Mouse (Mus musculus) thymus, postnatal 14 days (tissue): ENCODE measurements at regions not wholly inside any gene's neighbourhood (a gene's known extent, or its start where the extent isn't known, plus 50 kb on each side); places are given as distances from the start of the nearest gene placed in this dataset.

Source experiments
- DNase-seq: peaks from one replicate; pipeline ENCODE4 v3.0.0; 2021

DNA sequence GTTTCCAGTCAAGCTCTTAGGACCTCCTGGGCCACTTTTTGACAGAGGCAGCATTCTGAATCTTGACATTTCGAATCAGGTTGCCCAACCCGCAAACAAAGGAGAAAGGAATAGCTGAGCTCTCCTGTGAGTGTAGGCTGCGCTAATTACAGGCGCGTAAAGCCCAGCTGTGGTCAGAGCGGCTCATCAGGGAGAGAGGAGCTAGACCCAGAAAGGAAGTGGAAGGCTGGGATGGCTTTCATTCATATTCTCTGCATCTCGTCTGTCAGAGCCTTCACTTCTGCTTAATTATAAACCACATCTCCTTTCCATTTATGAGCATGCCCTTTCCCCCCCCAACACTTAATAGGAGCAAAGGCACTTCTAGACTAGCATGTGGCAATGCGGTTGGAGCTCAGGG is 265.7 kb upstream of the Pkn2 start:
- DNase-seq, result no peak

DNA sequence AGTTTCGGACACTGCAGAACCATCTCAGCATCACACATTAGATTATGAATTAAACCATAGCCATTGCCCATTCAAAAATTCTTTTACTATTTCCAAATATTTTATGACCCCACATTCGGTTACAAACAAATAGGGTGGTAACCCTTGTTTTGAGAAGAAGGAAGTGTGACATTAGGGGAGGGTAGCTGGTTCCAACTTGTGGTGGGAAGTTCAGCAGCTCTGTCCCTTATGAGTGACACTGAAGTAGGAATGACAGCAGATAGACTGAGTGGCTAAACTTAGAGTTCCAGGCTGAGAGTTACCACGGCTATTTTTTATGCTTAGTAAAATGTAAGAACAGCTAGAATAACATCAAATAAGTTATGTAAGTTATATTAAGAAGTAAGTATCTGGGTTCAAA is 257.1 kb upstream of the Pkn2 start:
- DNase-seq, result no peak

DNA sequence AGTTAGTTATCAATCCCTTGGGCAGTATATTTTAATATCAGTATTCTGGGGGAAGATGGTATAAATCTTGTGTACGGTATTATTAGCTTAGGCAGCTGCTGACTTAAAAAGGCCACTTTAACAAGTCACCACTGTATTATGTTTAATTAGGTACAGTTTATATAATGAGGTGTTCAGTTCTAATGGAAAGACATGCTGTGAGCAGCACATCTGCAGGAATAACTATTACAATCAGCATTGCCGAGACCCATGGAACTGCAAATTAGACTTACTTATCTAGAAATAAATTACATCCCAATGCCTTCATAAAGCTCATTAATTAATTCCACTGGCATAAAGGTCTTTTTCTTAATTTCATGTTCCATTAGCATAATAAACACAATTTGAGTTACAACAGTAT is 252.7 kb upstream of the Pkn2 start:
- no peak for DNase-seq

DNA sequence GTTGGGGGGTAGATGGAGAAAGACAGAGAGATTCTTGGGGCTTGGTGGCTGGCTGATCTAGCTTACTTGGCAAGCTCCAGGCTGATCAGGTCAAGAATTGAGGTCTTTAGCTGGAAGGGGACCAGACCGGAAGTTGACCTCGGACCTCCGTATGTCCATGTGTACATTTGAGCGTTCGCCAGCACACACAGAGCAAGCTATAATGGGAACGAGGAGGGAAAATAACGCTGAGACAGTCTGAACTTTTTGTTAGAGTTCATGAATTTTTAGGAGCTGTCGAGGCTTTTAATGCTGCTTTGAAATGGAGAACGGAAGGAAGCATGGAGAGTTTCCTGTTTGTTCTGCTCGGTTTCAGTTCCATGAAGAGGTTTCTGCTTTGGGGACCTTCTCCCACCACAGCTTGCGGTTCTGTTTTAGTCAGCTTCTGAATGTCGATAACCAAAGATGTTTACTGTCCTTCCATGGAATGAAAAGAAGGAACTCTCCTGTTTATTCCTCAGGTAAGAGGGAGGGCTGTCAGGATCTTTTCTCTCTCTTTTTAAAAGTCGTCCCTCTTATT is 226.0 kb upstream of the Pkn2 start:
- no peak for DNase-seq

DNA sequence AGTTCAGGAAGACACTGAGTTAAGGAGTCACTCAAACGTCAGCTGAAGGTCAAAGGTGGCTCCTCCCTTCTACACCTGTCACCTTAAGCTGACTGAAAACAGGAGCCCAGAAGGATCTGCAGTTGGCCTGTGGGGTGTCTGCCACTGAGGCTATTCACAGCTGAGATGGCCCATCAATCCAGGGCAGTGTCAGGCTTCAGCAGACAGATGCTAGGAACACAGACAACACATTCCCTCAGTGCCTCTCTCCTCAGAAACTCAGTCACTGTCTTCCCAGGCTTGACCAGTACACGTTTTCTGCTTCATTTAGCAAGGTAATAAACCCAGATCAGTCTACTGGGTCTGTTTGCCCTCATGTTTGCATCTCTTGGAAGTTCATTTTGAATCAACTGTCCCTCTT is 222.9 kb upstream of the Pkn2 start:
- no peak for DNase-seq

DNA sequence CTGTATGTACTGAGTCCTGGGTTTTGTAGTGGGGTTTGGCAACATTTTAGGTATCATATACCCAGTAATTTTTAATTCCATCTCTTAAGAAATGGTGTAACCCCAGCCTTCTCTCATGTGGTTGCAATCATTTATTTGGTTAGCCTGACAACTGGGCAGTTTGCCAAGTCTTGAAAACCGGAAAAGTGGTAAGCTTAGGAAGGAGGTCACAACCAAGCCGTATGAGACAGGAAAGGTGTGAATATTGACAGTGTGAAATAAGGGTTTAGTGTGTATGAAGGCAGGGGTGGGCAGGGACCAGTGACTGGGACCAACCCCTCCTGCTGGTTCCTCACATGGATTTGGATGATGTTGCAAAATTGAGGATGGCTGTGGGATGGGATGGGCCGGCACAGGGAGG is 221.5 kb upstream of the Pkn2 start:
- no peak for DNase-seq

DNA sequence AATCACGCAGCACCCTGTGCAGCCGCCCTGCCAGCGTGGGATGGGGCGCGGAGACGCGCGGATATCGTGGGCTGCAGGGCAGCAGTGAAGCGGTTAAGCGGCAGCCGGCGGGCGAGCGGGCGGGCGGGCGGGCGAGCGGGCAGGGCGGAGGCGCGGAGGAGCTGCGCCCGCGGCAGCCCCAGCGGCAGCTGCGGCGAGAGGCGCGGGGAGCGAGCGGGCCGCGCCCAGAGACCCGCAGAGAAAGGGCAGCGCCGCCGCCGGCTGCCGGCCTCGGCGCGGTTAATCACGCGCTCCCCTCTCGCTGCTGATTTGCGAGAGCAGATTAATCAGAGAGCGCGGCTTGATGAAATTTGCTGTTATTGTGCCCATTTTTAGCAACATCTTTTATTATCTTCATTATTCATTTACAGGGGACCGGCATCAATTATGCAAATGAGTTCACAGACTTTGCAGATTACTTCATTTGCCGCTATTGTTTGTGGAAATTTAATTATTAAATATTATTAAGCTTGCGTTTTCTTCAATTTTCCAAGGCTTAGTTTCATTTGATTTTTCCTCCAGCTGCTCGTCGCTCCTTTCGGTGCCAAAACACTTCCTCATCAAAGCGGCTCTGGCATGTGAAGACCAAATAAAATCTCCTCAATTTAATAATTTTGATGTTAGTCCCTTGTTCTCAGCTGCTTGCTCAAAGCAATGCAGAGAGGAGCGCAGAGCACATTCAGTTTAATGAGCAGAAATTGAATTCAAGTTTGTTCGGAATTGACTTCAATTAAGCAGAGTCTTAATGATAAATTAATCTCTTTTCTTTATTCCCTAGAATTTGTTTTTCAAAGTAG is 219.2 kb upstream of the Pkn2 start:
- peak; percentile 5 for DNase-seq

DNA sequence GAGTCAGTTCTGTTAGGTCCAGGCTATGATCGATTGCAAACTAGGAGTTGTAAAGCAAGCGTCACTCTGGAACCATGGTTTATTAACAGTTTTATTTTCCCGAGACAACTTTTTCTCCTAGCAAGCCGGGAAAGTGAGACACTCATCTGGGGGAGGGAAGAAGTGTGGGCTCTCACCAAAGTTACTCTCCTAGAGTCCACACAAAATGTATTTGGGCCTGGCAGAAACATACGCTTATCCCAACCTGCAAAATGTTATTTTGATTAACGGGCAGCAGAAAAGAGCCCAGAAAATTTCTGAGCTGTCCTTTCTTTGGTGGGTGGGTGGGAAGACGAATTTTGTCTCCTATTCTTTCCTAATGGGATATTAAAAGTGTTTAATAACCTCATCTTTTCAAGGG is 218.4 kb upstream of the Pkn2 start:
- DNase-seq, result no peak

DNA sequence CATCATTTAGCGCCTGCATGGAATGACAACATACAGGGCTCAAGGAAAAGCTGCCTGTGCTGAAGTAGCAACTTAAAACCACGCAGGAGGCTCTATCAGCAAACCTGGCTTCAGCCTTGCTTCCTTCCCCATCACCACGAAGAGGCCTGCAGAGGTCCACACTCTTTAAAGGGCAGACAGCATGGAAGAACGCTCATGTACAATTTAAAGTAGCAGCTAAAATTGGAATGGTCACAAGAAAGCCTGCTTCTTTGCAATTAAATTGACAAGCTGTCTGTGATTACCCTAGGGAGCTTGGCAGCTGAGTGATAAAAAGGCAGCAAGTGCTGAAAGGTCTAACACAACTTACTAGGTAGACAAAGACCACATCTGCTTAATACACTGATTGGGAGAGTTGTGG is 210.4 kb upstream of the Pkn2 start:
- no peak for DNase-seq

DNA sequence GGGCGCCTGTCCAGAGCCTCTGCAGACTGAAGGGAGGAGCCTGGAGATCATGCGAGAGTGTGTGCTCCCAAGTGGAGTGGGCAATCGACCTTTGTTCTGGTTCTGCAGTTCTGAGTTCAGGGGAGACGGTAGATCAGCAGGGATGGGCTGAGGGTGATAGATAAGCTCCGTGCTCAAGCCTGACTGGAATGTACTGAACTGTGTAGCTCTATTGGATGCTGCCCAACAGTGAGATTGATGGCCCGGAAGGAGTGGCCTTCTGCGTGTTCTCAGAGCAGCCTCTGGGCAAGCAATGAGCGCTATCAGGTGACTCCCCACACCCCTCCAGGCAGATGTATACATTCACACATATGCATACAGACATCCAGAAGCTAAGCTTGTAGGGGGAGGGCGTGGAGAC is 209.1 kb upstream of the Pkn2 start:
- no peak for DNase-seq

DNA sequence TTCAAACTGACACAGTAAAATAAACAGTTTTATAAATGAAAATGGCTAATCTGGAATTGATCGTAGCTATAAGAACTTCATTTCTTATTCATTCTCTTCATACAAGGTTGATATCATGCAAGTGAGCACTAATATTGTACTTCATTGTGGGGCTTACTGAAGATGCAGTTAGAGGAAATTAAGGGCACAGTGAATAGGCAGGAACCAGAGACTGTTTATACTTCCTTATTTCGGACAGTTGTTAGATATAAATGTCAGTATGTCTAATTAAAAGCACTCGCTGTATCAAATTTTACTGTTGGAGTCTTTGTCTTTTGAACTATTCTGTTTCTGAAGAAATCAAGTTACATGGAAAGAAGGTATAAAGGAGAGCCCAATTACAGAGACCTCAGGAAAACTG is 208.5 kb upstream of the Pkn2 start:
- DNase-seq, result no peak

DNA sequence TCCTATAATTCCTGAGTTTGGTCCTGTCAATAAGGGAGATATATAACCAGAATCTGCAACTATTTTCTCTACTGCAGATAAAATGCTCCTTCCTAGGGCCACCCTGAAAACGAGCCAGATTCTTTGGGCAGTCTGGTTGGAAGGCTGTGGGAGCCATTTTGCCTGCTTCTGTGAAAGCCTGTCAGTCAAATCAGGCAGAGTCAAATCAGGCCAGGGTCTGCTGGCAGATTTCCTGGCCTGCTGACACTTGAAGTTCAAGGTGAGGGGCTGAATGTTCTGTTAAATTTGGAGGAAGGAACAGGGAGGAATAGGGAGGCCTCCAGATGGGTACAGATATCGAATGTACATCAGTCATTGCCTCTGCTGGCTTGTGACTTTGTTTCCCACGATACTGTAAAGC is 206.0 kb upstream of the Pkn2 start:
- DNase-seq, result no peak

DNA sequence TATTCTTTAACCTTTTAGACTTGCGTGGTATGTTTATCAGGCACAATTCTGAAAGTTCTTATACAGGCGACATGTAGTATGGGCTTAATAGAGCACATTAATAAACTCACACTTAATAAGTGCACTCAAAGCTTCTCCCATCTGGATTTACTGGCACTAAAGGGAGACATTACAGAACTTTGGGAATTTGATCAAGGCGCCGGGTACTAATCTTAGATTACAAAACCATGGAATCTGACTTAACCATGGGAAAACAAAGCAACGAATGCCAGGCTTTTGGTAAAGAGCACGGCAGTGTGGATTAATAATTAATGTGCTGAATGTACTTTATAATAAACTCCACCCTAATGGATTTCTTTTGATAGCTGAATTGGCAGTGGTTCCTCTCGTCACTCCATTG is 196.5 kb upstream of the Pkn2 start:
- DNase-seq, result no peak

DNA sequence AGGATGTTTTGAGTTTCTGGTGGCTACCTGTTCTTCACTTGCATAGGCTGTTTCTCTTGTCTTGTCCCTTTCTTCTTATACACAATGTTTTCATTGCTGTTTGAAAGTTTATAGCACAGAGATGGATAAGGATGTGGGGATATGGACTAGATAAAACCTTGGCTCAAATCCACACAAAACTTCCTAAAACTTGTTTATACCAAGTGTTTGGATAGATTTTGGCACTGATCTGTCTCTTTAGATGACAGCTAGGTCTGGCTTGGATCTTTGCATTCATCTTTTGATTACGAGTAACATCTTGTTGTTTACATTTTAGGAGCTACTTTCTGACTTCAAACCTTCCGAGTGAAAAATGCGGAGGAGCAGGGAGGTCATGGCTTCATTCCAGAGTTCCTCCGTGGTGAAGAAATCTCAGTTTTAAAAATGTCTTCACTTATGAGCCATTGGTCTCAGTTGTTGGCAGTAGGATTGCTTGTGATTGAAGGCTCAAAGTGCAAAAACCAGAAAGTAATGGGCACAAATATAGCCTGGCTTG is 190.1 kb upstream of the Pkn2 start:
- no peak for DNase-seq

DNA sequence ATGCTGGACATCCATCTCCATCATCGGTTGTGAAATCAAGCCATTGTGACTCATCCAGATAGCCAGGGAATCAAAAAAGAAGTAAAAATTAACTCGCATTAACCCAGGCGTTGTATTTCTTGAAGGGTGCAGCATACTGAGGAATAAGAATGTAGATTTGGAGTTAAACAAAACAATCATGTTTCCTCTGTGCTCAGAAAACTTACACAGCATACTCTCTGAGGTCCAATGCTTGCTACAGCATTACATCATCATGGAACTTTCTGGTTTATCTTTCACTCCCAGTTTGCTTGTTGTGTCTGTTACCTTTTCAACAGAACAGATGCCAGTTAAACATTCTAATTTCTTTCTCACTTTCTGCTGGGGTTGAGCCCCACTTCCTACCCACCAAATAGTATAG is 173.1 kb upstream of the Pkn2 start:
- no peak for DNase-seq

DNA sequence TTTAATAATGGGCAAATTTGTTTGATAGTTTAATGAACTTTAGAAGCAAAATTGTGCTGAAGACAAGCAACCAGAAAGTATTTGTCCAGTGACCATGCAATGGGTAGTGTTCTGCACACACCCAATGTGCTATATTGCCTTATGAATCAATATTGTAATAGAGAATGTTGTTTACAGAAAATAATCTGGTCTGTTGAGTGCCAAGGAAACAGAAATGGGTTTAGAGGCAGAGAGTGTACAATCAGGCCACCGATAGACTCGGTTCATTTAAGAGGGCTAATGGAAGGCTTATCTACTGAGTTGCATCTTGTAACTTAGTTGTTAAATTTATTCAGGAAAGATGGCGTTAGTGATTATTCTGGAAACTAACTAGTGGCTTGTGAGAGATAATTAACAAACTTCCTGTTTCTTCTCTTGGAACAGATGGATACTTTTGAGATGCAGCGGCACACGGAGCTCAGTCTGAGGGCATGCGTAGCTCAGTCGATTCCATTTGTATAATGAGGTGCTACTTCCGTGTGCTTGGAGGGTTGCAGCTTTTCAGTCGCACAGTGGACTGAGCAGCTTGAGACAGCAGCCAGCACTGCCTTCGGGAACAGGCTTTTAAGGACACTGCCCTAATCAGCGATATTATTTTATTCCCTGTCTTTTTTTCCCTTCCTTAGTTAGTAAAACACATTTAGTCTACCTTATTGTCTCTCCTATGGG is 171.6 kb upstream of the Pkn2 start:
- DNase-seq, result no peak

DNA sequence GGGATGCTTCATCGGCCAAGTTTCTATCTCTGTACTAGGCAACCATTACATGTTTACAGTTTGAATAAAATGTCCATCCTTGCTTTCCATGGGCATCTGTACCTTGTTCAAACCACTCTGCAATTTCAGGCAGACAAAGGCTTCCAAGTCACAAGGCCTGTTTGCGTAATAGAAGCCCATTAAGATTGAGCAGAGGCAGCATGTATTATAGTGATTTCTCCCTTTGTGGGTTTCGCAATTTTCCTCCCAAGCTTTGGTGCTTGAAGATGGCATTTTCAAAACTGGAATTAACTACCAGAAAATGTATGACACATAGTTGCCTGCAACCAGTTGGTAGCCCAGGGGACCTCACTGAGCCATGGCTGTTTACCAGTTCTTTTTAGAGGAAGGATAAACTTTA is 158.9 kb upstream of the Pkn2 start:
- DNase-seq, result no peak

DNA sequence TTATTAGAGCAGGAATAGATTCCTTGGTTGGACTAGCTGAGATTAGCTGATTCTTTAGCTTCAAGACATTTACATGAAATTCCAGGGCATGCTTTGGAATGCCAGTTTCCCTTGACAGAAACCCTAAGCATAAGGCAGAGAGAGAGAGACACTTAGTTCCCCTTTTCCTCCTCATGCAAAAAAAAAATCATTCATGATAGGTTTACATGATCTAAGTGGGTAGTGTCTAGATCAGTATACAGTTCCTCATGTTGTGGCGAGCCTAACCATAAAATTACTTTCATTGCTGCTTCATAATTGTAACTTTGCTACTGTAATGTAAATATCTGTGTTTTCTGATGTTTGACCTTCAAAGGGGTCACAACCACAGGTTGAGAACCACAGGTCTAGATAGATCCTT is 154.3 kb upstream of the Pkn2 start:
- no peak for DNase-seq

DNA sequence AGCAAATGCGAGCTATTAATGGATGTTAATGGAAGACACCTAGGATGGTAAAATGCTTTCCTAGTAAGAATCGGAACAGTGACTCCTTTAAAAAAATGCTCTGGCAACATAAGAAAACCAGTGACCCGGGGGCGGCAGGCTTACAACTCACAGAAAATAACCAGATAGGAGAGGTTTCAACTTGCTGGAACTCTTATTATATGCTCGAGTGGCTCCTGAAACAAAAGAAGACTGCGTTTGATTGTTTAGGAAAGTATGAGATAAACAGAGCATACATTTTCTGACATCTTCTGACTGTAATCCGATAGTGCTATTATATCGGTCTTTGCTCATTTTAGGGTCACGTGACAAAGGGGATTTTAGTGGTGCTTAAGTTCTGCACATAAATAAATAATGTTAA is 152.8 kb upstream of the Pkn2 start:
- no peak for DNase-seq

DNA sequence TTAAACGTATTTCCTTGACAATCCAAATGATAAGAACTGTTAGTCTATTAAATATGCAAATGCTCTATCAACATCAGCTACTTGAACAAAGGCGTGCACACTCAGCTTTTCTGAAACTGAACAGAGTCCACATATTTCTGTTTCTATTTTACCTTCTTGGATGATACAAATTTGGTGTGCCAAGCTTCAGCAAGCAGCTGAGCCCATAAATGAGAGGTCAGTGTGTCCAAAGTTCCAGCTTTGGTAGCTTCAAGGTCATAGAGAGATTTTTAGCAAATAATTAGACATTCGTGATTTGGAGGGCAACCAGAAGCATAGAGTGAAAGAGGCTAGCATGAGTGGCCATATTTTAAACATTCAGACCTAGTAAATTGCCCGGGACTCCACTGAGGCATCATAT is 140.7 kb upstream of the Pkn2 start:
- no peak for DNase-seq

DNA sequence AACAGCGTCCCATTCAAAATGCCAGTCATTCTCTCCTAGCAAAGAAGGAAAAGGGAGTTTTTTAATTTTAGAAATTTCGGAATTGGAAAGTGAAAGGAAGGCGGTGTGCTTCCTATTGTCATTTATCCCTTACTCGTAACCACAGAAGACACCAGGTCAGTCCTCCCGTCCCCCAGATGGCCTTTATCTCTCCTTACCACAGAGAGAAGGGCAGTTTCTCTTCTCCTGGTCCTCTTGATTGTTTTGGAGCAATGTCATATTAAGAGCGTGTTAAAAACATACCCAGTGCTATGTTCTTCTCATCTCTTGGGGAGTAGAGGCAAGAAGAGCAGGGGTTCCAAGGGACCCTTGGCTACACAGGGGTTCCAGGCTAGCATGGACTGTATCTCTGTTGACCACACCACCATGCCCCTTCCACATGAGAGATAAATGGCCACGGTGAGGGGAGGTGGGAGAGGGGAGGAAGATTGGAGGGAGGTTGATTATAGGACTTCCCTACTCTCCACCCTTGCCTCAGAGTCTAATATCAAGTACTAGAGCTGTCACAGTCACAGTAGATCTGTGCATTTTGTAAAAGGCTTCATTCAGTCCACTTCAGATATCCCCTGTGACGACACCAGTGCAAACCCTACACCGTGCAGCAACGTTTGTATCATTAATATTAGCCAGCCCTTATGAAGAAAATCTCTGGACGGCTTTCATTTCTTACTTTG is 139.5 kb upstream of the Pkn2 start:
- DNase-seq, result no peak

DNA sequence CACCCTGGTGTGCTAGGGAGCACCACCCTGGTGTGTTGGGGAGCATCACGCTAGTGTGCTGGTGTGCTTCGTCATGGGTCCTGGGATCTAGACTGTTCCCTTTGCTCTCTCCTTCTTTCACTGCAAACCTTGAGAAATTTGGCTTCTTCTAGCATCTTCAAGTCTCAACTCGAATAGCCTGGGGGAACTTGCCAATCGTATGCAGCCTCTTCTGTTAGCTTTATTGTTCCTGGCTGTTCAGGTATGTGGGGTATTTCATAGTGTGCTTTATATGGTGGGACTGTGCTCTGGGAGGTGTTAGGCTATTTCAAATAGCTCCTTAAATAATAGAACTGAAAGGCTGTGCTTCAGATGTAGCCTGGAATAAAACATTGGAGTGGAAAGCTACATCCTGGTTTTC is 135.7 kb upstream of the Pkn2 start:
- DNase-seq, result no peak

DNA sequence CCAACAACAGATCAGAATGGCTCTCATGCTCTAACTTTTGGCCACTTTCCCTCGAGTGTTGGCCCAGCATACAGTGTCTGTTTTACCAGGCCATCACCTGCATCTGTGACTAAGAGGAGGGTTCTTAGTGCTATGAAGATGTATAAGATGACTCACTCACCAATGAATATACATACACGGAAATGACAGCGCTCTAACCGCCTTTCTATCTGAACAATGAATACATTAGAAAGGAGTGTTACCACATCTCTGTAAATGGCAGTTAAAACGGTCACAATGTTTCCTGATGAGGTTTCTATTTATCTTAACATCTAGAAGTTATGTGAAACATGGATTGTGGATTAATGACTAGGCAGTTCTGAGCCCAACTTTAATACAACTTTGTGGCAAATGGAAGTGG is 135.0 kb upstream of the Pkn2 start:
- DNase-seq, result no peak

DNA sequence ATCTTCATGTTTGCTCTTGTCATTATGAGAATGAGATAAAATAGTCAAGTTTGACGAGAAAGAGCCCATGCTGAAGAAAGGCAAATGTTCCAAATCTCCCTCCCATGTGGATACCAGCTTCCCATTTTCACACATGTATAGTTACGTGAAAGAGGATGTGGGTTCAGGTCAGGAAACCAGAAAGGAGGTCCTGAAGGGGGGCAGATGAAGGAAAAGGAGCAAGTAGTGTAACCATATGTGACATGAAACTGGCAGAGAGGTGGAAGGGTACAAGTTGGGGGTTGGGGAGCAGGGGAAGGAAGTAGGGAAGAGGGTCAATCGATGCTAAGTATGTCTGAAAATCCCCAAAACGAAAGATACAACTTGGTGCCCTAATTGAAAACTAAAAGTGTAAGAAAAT is 132.6 kb upstream of the Pkn2 start:
- peak; percentile 61 for DNase-seq
